Mouse (Mus musculus): ENCODE measurements around the gene Lurap1l.

Lurap1l gene

GRCm38 (mm10) chr4:80918526-80919129 lies 8.2 kb downstream of the Lurap1l start:
- no peak for DNase-seq

DNA sequence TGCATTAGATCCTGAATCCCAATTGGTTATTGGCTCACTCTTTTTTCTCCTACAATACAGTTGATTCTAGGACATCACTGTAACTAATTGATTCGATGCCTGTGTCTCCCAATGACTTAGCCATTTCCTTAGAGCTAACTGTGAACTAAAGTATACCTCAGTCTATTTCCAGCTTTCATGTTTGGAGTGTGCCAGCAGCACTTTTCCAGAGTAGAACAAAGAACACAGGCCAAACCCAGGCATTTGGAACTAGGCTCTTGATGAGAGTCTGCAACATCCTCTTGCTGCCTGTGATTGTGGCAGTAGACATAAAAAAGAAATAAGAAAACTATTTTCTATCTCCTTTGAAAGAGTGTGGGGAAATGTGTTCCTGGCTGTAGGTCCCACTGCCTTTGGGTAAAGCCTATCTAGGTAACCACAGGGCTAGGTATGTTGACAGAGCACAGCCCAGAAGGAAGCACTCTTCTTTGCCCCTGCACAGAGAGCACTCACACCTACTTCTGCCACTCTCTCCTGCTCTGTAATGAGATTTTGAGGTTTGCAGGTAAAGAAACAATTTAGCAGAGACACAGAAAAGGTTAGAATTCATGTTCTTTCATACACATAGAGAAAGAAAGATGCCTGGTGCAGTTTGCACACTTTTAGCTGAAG lies 8.9 kb downstream of the Lurap1l start:
- no peak for DNase-seq

- DNase-seq = no peak
These were observed 11.4 kb downstream of the Lurap1l start for GRCm38 (mm10) chr4:80921646-80922489.

DNA sequence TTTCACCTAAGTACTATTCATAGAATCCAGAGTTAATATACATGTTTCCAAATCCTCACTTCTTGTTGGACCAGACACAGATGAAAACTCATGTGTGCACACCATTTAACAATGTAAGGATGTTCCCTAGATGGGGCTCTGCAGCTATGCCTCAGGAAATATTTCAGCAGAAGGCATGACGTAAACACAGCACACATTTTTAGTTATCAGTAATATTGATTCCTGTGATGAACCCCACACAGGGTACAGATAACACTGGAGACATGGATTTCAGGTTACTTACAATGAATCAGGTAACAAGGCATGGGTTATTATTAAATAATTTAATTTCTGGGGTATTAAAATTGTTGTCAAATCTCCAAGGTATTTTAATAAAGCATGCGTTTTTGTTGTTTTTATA lies 12.2 kb downstream of the Lurap1l start:
- no peak for DNase-seq

- no peak for DNase-seq
These were observed 14.4 kb downstream of the Lurap1l start for GRCm38 (mm10) chr4:80924815-80925214.

DNA sequence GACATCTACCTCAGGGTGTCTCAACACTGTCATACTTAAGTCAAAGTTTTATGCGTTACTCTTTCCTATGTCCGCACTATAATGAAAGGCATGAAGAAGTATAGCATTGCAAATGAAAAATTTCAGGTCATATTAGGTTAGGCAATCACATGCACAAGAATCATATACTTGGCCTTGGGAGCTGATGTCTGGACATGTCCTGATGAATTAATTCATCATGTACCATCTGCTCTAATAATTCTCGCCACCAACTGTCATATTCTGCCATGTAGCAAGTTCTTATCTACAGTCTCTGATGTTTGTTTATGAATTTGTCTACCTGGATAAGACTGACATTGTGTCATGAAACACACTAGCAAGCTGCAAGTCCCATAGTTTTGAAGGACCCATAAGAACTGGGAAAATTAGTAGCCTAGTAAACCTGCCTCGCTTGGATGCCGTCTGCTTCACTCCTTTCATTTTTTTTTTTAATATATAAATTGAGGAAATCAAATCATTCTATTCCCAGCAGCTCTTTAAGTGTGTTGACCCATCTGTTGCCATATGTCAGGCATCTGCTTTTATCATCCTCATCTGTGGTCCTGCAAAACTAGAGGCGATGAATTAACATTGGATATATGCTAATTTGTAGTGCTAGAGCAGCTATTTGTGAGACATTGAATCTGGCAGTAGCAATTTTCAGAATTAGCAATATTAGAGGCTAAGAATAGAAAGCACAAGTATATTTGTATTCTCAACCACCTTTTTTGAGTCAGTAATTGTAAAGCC lies 15.5 kb downstream of the Lurap1l start:
- DNase-seq = no peak

GRCm38 (mm10) chr4:80934749-80935148 lies 24.3 kb downstream of the Lurap1l start:
- DNase-seq = no peak

- DNase-seq = no peak
These were observed 28.7 kb downstream of the Lurap1l start for GRCm38 (mm10) chr4:80939115-80939514.

DNA sequence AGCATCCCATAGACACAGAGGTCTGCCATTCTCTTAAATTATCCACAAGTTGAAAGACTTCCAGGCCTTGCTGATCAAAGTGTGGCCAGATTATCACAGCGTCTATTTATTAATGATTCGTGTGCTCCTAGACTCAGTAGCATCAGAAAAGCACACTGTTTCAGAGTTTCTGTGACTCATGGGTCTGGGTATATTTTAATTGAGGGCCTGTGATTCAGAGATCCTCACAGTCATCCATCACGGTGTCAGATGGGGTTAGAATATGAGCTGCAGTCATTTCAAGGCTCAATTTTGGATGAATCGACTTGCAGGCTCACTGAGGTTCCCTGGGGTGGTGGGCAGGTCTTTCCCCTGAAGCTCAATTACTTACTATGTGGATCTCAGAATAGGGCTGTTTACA lies 30.5 kb downstream of the Lurap1l start:
- no peak for DNase-seq

- DNase-seq = no peak
These were observed 31.5 kb downstream of the Lurap1l start for GRCm38 (mm10) chr4:80941978-80942377.

- DNase-seq = no peak
These were observed 34.2 kb downstream of the Lurap1l start for GRCm38 (mm10) chr4:80944605-80945004.

GRCm38 (mm10) chr4:80949110-80949509 lies 38.7 kb downstream of the Lurap1l start:
- DNase-seq = no peak

DNA sequence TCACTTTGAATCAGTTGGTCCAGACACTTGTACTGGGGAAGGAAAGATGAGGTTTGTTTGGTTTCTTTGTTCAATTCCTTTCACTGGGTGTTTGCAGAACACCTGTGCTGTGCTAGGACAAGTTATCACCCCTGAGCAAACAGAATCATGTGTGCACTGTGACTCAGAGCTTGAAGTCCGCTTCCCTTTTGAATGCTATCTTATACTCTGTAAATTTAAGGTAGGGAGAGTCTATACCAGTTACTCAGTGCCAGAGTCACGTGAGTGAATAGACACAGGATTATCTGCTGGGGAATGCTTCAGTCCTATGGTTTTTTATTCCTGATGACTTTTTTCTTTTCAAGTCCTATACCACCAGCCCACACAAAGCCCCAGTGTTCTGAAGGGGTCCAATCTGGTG lies 39.3 kb downstream of the Lurap1l start:
- no peak for DNase-seq

DNA sequence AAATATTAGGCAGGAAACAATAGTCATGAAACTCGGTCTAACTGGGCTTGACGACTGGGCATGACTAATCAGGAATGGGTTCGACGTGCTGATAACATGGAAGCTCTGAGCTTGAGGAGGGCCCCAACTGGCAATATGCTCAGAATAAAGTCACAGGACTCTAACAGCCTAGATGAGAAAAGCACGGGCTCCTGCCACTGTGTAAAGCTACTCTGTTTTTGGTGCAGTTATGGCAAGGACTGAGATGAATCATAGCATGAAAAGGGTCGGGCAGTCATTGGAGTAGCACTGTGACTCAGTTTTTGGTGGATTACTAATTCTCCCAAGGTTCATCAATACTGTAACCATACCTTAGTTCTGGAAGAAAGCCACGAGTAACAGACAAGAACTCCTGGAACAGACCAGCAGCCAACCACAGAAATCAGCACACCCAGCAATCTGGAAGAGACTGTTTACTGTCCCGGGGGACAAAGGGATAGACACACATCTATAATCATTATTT lies 39.9 kb downstream of the Lurap1l start:
- no peak for DNase-seq

- DNase-seq = no peak
These were observed 42.2 kb downstream of the Lurap1l start for GRCm38 (mm10) chr4:80952653-80953052.

GRCm38 (mm10) chr4:80955942-80956341 lies 45.5 kb downstream of the Lurap1l start:
- DNase-seq = no peak

- DNase-seq = peak; percentile 71
These were observed 57.1 kb downstream of the Lurap1l start for GRCm38 (mm10) chr4:80967526-80967925.

- no peak for DNase-seq
These were observed 61.4 kb downstream of the Lurap1l start for GRCm38 (mm10) chr4:80971846-80972245.

DNA sequence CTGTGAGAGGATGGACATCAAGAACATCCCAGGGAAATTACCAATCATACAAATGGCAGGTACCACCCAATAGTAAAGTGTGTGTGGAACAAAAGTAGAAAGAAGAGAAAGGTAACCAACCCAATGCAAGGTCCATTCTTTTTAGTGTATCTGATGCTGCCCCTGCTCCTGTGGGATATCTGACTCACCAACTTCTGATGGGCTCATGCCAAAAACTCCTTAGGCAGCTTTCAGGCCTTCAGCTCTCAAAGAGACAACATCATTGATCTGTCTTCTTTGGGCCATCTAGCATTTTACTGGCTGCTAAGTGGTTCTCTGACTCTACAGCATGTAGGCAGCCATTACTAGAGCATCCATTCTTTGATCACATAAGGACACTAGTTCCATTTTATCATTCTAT lies 63.5 kb downstream of the Lurap1l start:
- DNase-seq = no peak

DNA sequence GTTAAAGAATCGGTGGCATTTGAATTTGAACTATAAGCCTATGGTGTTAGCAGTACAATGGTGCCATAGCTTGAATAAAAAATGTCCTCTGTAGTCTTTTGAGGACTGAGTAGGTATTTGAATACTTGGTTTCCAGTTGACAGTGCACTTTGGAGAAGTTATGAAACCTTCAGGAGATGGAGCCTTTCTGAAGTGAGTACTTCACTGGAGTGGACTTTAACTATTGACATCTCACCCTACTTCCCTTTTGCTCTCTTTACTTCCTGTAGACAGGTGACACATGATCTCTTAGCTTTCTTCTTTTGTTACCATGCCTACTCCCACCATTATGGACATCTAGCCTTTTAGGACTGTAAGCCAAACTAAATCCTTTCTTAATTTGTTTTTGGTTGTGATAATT lies 80.4 kb downstream of the Lurap1l start:
- no peak for DNase-seq

DNA sequence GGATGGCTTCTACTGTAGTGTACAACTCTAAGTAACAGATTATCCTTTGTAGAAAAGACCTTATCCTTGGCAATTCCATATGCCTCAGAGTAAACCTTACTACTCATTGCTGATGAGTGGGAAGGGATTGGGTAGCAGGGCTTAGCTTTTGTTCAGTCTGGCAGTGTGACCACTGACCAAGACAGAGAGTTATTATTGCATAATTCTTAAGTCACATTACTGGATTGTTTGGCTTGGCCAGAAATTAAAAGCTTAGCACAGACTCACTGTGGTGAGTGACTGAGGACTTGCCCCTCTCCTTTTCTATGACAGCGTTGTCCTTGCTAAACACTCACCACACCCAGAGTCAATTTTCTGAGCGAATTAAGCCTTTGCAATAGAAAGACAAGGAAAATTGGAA lies 93.1 kb downstream of the Lurap1l start:
- DNase-seq = peak; percentile 88

Data from heart, adult 11 months (tissue).